Mouse (Mus musculus) erythroblast, embryonic 14.5 days (primary cell): ENCODE results near the gene Rce1.

ENCODE experiments used
- GATA1 ChIP-seq: IDR thresholded peaks from 2 replicates; pipeline ENCODE4 v1.6.1; 2012; ENCODE audit warnings: low read length, inconsistent platforms, mixed read lengths
- TAL1 ChIP-seq: IDR thresholded peaks from 3 replicates; pipeline ENCODE4 v1.6.1; 2012; ENCODE audit warnings: low read length, inconsistent platforms, mixed read lengths

DNA sequence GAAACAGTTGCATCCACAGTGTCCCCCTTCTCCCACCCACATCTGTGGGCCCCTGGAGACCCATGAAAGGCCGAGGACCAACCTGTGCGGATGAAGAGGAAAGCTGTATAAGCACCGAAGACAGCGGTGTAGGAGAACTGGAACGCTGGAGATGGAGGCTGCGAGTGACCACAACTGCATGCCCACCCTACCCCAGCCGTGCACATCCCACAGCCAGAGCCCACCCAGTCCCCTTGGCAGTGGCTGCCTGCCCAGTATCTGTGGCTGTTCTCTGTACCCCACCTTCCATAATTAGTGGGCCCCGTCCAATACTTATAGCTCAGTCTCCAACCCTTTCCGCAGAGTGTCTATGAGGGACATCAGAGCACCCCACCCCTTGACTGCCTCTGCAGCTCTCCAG is 2.0 kb downstream of the Rce1 start:
- TF ChIP-seq GATA1, result no peak
- TF ChIP-seq TAL1, result no peak
